Mouse (Mus musculus) erythroblast, embryonic 14.5 days (primary cell): ENCODE measurements around the gene Fam169a.

ENCODE experiments used
- GATA1 ChIP-seq: IDR thresholded peaks from 2 replicates; pipeline ENCODE4 v1.6.1; 2012; ENCODE audit warnings: low read length, inconsistent platforms, mixed read lengths
- TAL1 ChIP-seq: IDR thresholded peaks from 3 replicates; pipeline ENCODE4 v1.6.1; 2012; ENCODE audit warnings: low read length, inconsistent platforms, mixed read lengths

DNA sequence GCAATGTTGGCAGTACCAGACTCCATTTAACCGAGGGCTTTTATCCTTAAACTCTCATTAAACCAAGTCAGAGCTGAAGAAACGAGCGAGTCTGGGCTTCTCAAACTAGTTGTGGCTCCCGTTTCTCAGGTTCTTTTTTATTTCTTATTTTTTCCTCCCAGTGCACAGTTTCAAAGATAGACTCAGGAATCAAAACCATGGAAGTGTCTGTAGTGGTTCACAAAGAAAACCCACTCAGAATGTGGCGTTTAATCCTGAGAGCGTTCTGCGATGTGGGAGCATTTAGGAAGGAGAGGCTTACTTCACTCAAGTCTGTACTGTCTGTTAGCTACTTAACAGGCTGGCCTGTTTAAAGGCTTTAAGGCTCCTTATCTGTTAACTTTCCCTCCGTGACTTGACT lies 1.1 kb downstream of the Fam169a start:
- TF ChIP-seq TAL1 (no peak), GATA1 (no peak)
